Mouse (Mus musculus) splenic B cell, adult 2 months (primary cell): ENCODE results near the gene Olah.
A peak's percentile ranks its signal among the peaks of the same experiment; 100 is the strongest.

ENCODE experiments used
- DNase-seq: peaks from one replicate; pipeline ENCODE4 v3.0.0-alpha.2; 2011; ENCODE audit warnings: low read depth, low spot score
- H3K27me3 ChIP-seq: 2 replicates; pipeline ENCODE4 v1.6.1; 2012; ENCODE audit warnings: mild to moderate bottlenecking, low read length, moderate library complexity, mixed read lengths; ENCODE audit not compliant: control insufficient read depth, poor library complexity, insufficient read depth, severe bottlenecking
- H3K36me3 ChIP-seq: 2 replicates; pipeline ENCODE4 v1.6.1; 2012; ENCODE audit warnings: mild to moderate bottlenecking, low read length, moderate library complexity, mixed read lengths; ENCODE audit not compliant: control insufficient read depth, poor library complexity, insufficient read depth, severe bottlenecking

The Olah gene

DNA sequence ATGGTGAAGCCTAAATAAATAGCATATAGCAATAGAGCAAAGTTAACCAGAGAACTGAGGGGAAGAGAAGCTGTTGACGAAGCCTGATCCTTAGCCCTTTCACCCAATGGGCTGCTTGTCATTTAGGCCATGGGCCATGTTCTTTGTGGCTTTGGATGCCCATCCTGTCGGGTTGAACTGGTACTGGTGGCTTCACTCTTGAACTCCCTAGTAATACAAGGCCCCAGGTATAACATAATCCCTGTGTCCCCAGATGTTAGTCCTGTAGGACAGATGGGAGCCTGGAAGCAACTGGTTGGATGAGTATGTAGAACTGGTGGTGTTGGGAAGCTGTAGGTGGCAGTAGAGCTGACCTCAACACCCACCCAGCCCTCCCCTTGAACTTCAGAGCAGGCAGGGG, 5.1 kb downstream of the Olah start:
- no peaks in the 10 kb centered on the region for H3K36me3 ChIP-seq
- H3K27me3 ChIP-seq, result no peaks in the 10 kb centered on the region
- no peak for DNase-seq

DNA sequence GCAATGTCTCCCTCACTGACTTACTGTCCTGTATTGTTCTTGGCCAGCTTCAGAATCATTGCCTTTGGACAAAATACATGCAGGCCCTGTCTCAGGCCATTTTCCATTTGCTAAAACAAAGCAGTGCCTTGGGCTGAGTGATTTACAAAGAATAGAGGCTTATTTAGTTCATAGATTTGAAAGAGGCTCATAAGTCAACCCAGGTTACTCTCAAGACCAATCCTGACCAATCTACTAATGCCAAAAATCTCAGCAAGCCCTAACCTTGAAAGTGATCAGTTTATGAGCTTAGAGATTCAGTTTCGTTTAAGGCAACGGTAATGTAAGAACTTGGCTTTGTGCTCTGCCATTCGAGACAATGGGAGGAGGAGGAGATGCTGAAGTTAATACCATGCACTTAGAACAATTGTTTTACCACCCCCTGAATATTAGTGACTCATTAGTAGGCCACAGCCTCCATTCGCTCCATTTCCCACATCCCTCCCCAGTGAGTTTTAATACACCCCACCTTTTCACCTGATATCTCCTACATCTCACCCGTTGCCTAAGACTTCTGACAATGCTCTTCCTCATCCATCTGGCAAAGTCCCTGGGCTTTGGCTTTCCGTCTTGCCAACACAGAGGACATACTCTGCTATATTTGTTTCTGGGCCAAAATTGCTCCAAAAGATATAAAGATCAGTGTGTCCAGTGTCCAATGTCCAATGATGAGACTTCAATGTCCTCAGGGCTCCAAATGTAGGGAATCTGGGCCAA, 9.7 kb downstream of the Olah start:
- no peak for DNase-seq
- no peaks in the 10 kb centered on the region for H3K36me3 ChIP-seq
- H3K27me3 ChIP-seq, result no peaks in the 10 kb centered on the region

DNA sequence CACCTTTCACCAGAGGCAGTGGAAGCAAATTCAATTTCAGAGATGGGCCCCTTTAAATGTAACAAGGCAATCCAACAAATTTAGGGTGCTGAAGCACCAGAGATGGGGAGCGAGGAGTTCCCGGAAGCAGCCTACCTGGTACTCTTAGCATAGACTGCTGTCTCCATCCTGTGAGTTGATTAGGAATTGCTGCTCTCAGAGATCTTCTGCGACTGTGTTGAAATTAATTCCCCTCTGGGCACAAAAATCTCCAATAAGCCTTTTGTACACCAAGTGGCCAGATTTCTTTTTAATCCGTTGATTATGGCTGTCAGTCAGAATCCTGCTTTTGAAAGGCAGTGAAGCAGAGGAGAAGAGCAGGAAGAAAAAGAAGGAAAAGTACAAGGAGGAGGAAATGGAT, 31.9 kb downstream of the Olah start:
- Histone ChIP-seq H3K36me3 (no peaks in the 10 kb centered on the region), H3K27me3 (no peaks in the 10 kb centered on the region)
- no peak for DNase-seq

DNA sequence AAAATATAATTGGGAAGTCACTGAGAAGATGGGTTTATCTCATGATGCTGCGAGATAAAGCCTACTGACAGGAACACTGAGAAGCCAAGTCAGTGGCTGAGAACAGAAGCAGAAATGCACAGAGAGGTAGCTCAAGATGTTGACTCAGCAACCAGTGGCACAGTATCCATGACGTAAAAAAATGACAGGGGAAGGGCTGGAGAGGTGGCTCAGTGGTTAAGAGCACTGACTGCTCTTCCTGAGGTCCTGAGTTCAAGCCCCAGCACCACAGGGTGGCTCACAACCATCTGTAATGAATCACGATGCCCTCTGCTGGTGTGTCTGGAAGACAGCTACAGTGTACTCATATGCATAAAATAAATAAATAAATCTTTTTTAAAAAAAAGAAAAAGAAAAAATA, 35.9 kb downstream of the Olah start:
- Histone ChIP-seq H3K36me3 (no peaks in the 10 kb centered on the region), H3K27me3 (no peaks in the 10 kb centered on the region)

DNA sequence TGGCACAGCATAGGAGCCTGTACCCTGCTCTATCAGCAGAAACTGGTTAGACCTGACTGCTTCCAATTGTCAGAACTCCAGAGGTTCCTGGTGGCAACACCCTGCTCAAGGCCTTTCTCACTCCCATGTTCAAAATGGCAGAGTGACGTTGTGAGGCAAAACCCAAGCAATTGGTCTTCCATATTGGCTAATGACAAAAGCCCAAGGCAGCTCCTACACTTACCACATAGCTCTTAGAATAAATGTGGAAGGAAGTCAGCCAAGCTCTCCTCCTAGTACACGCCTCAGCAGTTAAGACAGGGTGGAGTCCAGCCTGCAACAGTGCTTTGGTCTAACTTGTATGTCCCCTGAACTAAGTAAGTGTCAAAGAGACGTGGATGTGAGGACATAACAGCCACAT, 39.1 kb downstream of the Olah start:
- Histone ChIP-seq H3K36me3 (no peaks in the 10 kb centered on the region), H3K27me3 (no peaks in the 10 kb centered on the region)
- DNase-seq, result no peak

More for the DNA sequence above, 35.9 kb downstream of the Olah start:
- DNase-seq, result no peak

DNA sequence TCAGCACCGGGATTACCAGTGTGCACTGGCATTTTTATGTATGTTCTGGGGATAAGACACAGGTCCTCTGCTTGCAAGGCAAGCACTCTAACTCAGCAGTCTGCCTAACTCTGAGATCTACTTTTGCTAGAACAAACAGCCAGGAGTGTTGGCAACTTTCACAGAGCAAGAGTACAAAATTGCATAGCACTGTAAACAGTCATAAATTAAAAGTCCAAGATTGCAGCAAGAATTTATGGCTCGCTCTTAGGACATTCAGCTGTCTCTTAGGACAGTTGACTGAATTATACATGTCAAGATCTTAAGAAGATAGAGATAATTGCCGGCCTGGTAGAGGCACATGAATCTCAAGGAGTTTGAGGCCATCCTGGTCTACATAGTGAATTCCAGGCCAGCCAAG, 40.7 kb downstream of the Olah start:
- Histone ChIP-seq H3K27me3 (no peaks in the 10 kb centered on the region), H3K36me3 (no peaks in the 10 kb centered on the region)
- no peak for DNase-seq

DNA sequence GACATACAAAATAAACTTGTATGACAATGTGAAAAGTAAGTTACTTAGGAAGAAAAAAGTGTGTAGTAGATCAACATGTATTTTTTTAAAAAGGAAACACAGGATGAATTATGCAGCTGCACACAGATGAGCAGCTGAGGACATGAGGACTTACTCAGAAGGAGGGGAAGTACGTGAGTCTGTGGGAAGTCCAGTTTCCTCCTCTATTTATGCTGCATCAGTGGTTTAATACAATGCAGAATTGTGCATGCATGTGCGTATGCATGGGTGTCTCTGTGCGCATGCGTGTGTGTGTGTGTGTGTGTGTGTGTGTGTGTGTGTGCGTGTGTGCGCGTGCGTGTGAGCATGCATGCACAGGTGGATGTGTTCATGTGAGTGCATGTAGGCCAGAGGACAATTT, 41.2 kb downstream of the Olah start:
- H3K36me3 ChIP-seq, result no peaks in the 10 kb centered on the region
- no peak for DNase-seq
- H3K27me3 ChIP-seq, result no peaks in the 10 kb centered on the region

DNA sequence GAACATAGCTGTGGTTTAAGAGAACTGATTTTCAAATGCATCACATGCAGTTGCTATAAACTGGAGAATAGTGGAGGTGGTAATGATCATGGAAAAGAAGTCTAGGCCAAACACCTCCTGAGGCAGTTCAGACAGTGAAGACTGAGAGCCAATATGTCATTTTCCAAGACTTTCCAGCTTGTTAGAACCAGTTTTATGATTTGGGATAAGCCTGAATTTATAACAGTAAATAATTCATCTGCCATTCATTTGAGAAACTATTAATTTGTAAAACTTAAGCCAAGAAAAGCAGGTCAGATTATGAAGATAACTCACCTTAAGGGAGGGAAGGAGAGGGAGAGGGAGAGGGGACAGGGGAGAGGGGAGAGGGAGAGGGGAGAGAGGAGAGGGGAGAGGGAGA, 43.9 kb downstream of the Olah start:
- H3K36me3 ChIP-seq, result no peaks in the 10 kb centered on the region
- no peak for DNase-seq
- no peaks in the 10 kb centered on the region for H3K27me3 ChIP-seq

DNA sequence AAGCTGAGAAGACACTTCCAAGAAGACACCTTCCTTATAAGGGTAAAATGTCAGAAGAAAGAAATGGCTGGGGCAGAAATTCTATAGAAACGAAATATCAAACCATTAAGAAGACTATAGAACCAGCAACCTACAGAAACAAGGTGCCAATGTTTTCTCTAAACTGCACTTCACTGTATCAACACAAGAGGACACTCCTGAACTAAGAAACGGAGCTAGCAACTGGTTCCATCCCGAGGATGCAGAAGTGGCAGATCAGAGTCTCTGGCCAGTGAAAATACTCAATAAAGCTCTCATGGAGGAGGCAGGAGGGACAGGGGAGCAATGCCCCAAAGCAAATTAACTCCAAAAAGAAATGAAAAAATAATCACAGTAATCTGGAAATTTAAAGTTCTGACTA, 48.1 kb downstream of the Olah start:
- peak; percentile 71 for DNase-seq
- no peaks in the 10 kb centered on the region for H3K27me3 ChIP-seq
- no peaks in the 10 kb centered on the region for H3K36me3 ChIP-seq

DNA sequence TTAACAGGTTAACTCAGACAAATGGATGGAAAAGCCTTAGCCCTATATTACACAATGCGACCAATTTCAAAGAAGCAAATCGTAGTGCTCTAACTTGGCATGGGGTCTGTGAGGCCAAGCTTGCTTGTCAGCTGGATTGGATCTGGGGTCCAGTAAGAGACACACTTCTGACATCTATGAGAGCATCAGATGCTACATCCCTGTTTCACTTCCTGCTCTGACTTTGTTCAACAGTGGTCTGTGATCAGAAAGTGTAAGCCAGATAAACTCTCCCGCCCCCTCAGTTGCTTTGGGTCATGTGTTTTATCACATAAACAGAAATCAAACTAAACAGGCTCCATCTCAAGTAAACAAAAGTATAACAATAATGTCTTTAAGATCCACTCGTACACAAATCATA, 48.6 kb downstream of the Olah start:
- Histone ChIP-seq H3K27me3 (no peaks in the 10 kb centered on the region), H3K36me3 (no peaks in the 10 kb centered on the region)
- peak; percentile 17 for DNase-seq

DNA sequence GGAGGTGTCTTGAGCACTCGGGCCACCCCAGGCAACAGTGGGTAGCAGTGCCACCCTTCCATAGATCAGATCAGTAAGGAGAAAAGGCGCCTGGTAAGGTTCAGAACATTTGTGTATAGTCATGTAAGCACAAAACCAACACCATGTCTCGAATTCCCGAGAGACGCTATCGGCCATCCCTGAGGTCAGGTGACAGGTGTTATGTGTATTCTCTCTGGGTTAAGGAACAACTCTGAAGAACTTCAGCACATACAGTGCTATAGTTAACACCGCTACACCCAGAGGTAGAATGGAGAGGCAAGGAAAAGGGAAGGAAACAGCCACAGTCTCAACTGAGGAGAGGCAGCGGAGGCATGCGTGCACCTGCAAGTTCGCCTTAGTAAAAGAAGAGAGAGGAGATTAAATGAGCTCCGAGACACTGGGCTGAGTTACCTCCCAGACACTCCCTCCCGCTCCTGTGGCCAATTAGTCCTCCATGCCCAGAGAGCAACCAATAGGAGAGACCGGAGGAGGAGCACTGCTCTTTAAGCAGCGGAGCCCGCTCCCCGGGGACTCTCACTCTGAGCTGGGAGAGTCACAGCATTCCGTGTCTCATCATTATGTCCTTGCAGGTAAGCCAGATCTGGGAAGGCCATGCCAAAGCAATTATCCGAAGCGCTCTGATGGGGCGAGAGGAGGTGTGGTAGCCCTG, 61.3 kb downstream of the Olah start, which contains the start of gene Acbd7:
Gene Acbd7 (plus strand): TSS at position 558 of the 691 bp plus-strand sequence.
- DNase-seq, result peak; percentile 56
- Histone ChIP-seq H3K36me3 (no peaks in the 10 kb centered on the region), H3K27me3 (no peaks in the 10 kb centered on the region; the same call in 1 of the 2 replicates)

DNA sequence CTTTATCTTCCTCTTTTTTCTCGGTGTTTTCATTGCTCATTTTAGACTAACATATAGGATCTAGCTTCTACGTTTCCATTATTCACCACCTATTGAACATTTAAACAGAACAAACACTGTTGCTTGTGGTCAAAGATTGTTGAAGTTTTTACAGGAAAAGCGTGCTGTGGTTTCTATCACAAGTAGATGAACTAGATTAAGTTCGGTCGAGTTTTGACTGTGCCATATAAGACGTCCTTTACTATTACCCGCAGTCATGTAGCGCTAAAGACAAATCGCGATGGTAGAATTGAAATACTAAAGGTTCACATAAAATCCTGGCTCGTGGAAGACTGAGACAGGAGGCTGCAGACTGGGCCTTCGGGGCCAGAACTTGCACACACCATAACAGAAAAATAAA, 63.2 kb downstream of the Olah start:
- DNase-seq, result no peak
- Histone ChIP-seq H3K27me3 (no peaks in the 10 kb centered on the region; the same call in 1 of the 2 replicates), H3K36me3 (peaks cover 2% of the 10 kb centered on the region; the same call in 1 of the 2 replicates)

DNA sequence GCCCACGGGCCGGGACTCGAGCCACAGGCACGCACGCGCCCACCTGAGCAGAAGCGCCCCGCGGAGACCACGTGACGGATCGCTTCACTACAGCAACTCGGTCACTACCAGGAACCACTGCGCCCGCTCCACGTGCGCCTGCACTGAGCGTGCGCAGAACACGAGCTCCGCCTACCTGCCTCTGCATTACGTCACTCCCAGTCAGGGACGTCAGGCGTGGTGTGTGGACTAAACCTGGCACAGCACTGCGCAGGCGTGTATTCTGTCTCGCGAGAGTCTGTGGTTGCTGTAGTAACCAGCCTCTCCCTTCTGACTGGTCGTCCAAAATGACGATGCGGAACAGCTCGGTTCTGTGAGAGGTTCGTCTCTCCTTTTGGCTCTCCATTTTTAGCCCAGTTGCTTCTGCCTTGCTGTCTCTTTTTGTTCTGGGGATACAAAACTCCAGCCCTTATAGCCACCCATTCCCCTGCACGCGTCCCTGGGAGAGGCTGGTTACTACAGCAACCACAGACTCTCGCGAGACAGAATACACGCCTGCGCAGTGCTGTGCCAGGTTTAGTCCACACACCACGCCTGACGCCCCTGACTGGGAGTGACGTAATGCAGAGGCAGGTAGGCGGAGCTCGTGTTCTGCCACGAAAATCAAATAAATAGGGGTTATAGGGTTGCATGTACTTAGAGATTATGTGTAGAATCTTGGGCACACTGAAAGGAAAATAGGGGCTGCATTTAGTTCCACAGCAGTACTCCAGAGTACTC, 64.3 kb downstream of the Olah start, which contains the start of gene Rpp38:
Gene Rpp38 (minus strand): TSS at position 160 of the 759 bp plus-strand sequence.
- Histone ChIP-seq H3K27me3 (no peaks in the 10 kb centered on the region; the same call in 1 of the 2 replicates), H3K36me3 (peaks cover 2% of the 10 kb centered on the region; the same call in 1 of the 2 replicates)
- peak; percentile 99 for DNase-seq

DNA sequence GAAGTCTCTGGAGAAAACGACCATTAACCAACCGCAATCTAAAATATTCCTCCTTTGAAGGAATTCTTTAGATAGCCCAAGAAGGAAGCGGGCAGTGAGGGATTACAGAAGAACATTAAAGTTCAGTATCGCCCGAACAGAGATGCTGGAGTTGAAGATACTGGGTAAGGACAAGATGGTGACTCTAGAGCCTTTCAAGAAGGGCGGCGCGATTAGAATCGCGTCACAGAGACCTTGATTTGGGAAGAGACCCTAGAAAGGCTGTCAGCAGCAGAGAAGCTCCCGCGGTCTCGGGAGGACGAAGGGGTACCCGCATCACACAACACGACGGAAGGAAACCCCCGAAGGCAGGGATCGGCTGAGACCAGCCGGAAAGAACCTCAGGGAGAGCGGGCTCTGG, 65.0 kb downstream of the Olah start:
- peaks cover 2% of the 10 kb centered on the region; the same call in 1 of the 2 replicates for H3K36me3 ChIP-seq
- no peaks in the 10 kb centered on the region; the same call in 1 of the 2 replicates for H3K27me3 ChIP-seq
- DNase-seq, result no peak
